33 mouse cellular contexts compared by ENCODE assay signal in genomic region chr12:104414576-104414975, GRCm38 (mm10). TPM values are rescaled to one million over a fixed set of nuclear protein-coding genes. Genes with fewer than 3 reads are reported as not detected.
DNase-seq lines count a peak whose midpoint lies in the region; ATAC-seq lines count a peak whose summit lies in the region.
"Had no signal": no experiment of that assay in that cellular context is flagged by ENCODE, and none has a peak within 500 bp of the region (broad histone marks: within the 10 kb centered on the region; RNA-seq: fewer than 3 reads in every experiment).

No protein-coding gene starts in this region.

- H3K36me3 ChIP-seq in midbrain, embryonic 14.5 days (ENCODE audit: control insufficient read depth, insufficient read depth, low read length): no peaks in the 10 kb centered on the region
- H3K36me3 ChIP-seq: embryonic facial prominence, embryonic 12.5 days; embryonic facial prominence, embryonic 15.5 days; forebrain, embryonic 12.5 days; forebrain, embryonic 15.5 days; G1E; heart, embryonic 10.5 days; heart, embryonic 13.5 days; hindbrain, embryonic 15.5 days had no signal

- H3K9ac ChIP-seq in midbrain, embryonic 14.5 days (replicated peaks; ENCODE audit: low read length): no peak overlapping the region
- H3K9ac ChIP-seq: embryonic facial prominence, embryonic 12.5 days; embryonic facial prominence, embryonic 15.5 days; forebrain, embryonic 12.5 days; forebrain, embryonic 15.5 days; heart, embryonic 13.5 days; hindbrain, embryonic 15.5 days had no signal

- peak; percentile 8 for DNase-seq in cerebellum, adult 11 months
- no peak for DNase-seq in cerebellum, adult 11-12 months
- DNase-seq in cerebellum, adult 8-10 months: peak; percentile 21
- no peak for DNase-seq in cerebellum, postnatal 4 days (ENCODE audit: low spot score in 2 of 2)
- peak; percentile 25 to 29 for DNase-seq in cerebellum, postnatal 36 days
- no peak for DNase-seq in frontal cortex, postnatal 10 days (ENCODE audit: low spot score in 2 of 2)
- DNase-seq in layer of hippocampus, postnatal 10 days (ENCODE audit: low spot score in 2 of 2): no peak
- no peak for DNase-seq in midbrain, embryonic 14.5 days
- DNase-seq: adrenal gland, postnatal 14 days; B cell, adult 2 months; gastrocnemius, postnatal 10 days; gastrocnemius, postnatal 36 days; heart, adult 2 months; heart, postnatal 14 days; heart, postnatal 4 days; kidney, adult 2 months had no signal

- no peak overlapping the region for H3K4me2 ChIP-seq in midbrain, embryonic 14.5 days (ENCODE audit: low read length)
- H3K4me2 ChIP-seq: embryonic facial prominence, embryonic 12.5 days; embryonic facial prominence, embryonic 15.5 days; forebrain, embryonic 12.5 days; forebrain, embryonic 15.5 days; heart, embryonic 13.5 days; hindbrain, embryonic 15.5 days had no signal

- H3K27me3 ChIP-seq in midbrain, embryonic 14.5 days (ENCODE audit: control insufficient read depth, insufficient read depth, low read length): no peaks in the 10 kb centered on the region
- H3K27me3 ChIP-seq: embryonic facial prominence, embryonic 12.5 days; embryonic facial prominence, embryonic 15.5 days; forebrain, embryonic 15.5 days; hindbrain, embryonic 15.5 days; Patski had no signal

- no peak overlapping the region for H3K27ac ChIP-seq in midbrain, embryonic 14.5 days (replicated peaks; ENCODE audit: low read depth, low read length)
- H3K27ac ChIP-seq: embryonic facial prominence, embryonic 12.5 days; embryonic facial prominence, embryonic 15.5 days; forebrain, embryonic 12.5 days; forebrain, embryonic 15.5 days; heart, adult 2 months; heart, embryonic 10.5 days; heart, embryonic 13.5 days; hindbrain, embryonic 15.5 days had no signal

- no peaks in the 10 kb centered on the region for H3K9me3 ChIP-seq in midbrain, embryonic 14.5 days (ENCODE audit: control insufficient read depth, low read length)
- H3K9me3 ChIP-seq: embryonic facial prominence, embryonic 12.5 days; embryonic facial prominence, embryonic 15.5 days; forebrain, embryonic 12.5 days; forebrain, embryonic 15.5 days; heart, embryonic 10.5 days; heart, embryonic 13.5 days; hindbrain, embryonic 15.5 days had no signal

- 60% methylated on average over 2 of the region's 2 CpGs for WGBS in midbrain, embryonic 14.5 days

- no peak for ATAC-seq in midbrain, embryonic 14.5 days (ENCODE audit: low FRiP score, low TSS enrichment)
- ATAC-seq: forebrain, embryonic 15.5 days; intestine, postnatal 0 days; Patski had no signal

- no peak overlapping the region for H3K4me3 ChIP-seq in midbrain, embryonic 14.5 days (replicated peaks; ENCODE audit: low read depth, low read length)
- H3K4me3 ChIP-seq: embryonic facial prominence, embryonic 12.5 days; embryonic facial prominence, embryonic 15.5 days; erythroblast, embryonic 14.5 days; forebrain, embryonic 12.5 days; forebrain, embryonic 15.5 days; heart, adult 2 months; heart, embryonic 10.5 days; heart, embryonic 13.5 days; hindbrain, embryonic 15.5 days had no signal

- no peaks in the 10 kb centered on the region for H3K4me1 ChIP-seq in midbrain, embryonic 14.5 days (ENCODE audit: control insufficient read depth, insufficient read depth, low read length)
- H3K4me1 ChIP-seq: embryonic facial prominence, embryonic 12.5 days; forebrain, embryonic 12.5 days; heart, embryonic 10.5 days had no signal

RNA-seq across cellular contexts. Expression of gene Serpina3n, which starts 8.0 kb away (rescaled TPM):
- 10 to 100 TPM; 23.3 to 28.2 TPM for total RNA-seq in layer of hippocampus, postnatal 10 days (2021)
- polyA plus RNA-seq in midbrain, embryonic 14.5 days (2014; fragmentation: Nextera tagmentation; extraction: Ambion mirVana): 0.16 and 0.24 TPM in 2 replicates
- total RNA-seq: CH12.LX; common myeloid progenitor, adult 5-6 weeks; G1E; granulocyte monocyte progenitor cell, adult 5-6 weeks had no signal
- polyA plus RNA-seq: erythroblast, embryonic 14.5 days; forebrain, embryonic 12.5 days; forebrain, embryonic 15.5 days; G1E; intestine, embryonic 14.5 days had no signal

RNA-seq across cellular contexts. Expression of gene Gsc, which starts 58.6 kb away (rescaled TPM):
- total RNA-seq in layer of hippocampus, postnatal 10 days (2021): not detected
- not detected in 2 replicates for polyA plus RNA-seq in midbrain, embryonic 14.5 days (2014; fragmentation: Nextera tagmentation; extraction: Ambion mirVana)
- total RNA-seq: adrenal gland, adult 18-20 months; adrenal gland, postnatal 14 days; CH12.LX; common myeloid progenitor, adult 5-6 weeks; G1E; gastrocnemius, adult 18-20 months; gastrocnemius, postnatal 36 days; granulocyte monocyte progenitor cell, adult 5-6 weeks; heart, adult 2 months; heart, postnatal 14 days had no signal
- polyA plus RNA-seq: erythroblast, embryonic 14.5 days; G1E; intestine, postnatal 0 days; kidney, adult 2 months had no signal

Comparison
In these comparisons a context has a peak if more than half of its experiments do, and no peak if none do; other contexts are left out.
1. DNase-seq: peak in cerebellum, adult 11 months (single experiment), cerebellum, adult 8-10 months (single experiment) and cerebellum, postnatal 36 days (2 of 2); none in cerebellum, adult 11-12 months (single experiment), cerebellum, postnatal 4 days (0 of 2), frontal cortex, postnatal 10 days (0 of 2), layer of hippocampus, postnatal 10 days (0 of 2) and midbrain, embryonic 14.5 days (single experiment).